Mouse (Mus musculus): ENCODE measurements around the gene Olfr1014.

GRCm38 (mm10) chr2:85753822-85754221, 18.7 kb upstream of the Olfr1014 start:
- TF ChIP-seq CTCF (IDR thresholded peaks at IDR 0.05; ENCODE audit: low read depth, low read length): no peak
- no peak for TF ChIP-seq POLR2A (IDR thresholded peaks at IDR 0.05; ENCODE audit: extremely low read depth, insufficient read depth, low read length)
